Mouse (Mus musculus) left cerebral cortex, postnatal 4 days (tissue): Measurements from ENCODE around the gene Vmn1r171. TPM values are rescaled to one million over a fixed set of nuclear protein-coding genes. Genes with fewer than 3 reads are reported as not detected.
"Not testable (repeated sequence)": the region's sequence is repeated elsewhere in the genome, so short reads cannot be mapped to it uniquely, and the experiment has no call there.

Experiments used
- DNase-seq: peaks from one replicate; pipeline ENCODE4 v3.0.0-alpha.2; 2022
- intact Hi-C: fragments of 180-260 bp; cut with DNase I; formaldehyde crosslinking; loops from one replicate; pipeline ENCODE4 v1.15.1; 2025
- total RNA-seq, 2 experiments: library from RNA; stranded (reverse); gene quantifications; 2 replicates each; pipeline ENCODE4 v1.2.3; 2021

Vmn1r171 gene
- not detected for total RNA-seq

- no peak for DNase-seq
- intact Hi-C loops, result no loop called here
Observed at GRCm38 (mm10) chr7:23630422-23630821, at the start of gene Vmn1r171. TSS of gene Vmn1r171 (plus strand) at chr7:23630722.

- intact Hi-C loops, DNase-seq: not testable (repeated sequence)
Observed at GRCm38 (mm10) chr7:23605875-23606274, 24.6 kb upstream of the Vmn1r171 start, which contains the start of gene Vmn1r170. TSS of gene Vmn1r170 (plus strand) at chr7:23606175.

GRCm38 (mm10) chr7:23658016-23658415 is 27.5 kb downstream of the Vmn1r171 start, which contains the start of gene Vmn1r172:
TSS of gene Vmn1r172 (plus strand) at chr7:23658316.
- DNase-seq, result no peak
- intact Hi-C loops, result no loop called here

Other genes with a start within 250 kb of the Vmn1r171 start
- gene Nlrp5, start 244.8 kb upstream of the Vmn1r171 start, total RNA-seq, result under 1 TPM in 1 of 2 experiments, not detected in 1; 0.24 TPM
- gene Vmn1r167, start 123.5 kb upstream of the Vmn1r171 start, total RNA-seq, result not detected
- not detected for gene Vmn1r168, start 91.0 kb upstream of the Vmn1r171 start, total RNA-seq
- gene Vmn1r169, start 55.2 kb upstream of the Vmn1r171 start, total RNA-seq, result not detected
- not detected for gene Vmn1r170, start 24.5 kb upstream of the Vmn1r171 start, total RNA-seq
- gene Vmn1r172, start 27.6 kb downstream of the Vmn1r171 start, total RNA-seq, result not detected
- gene Vmn1r173, start 70.0 kb downstream of the Vmn1r171 start, total RNA-seq, result not detected
- gene Vmn1r174, start 121.5 kb downstream of the Vmn1r171 start, total RNA-seq, result not detected
- not detected for gene Vmn1r175, start 179.9 kb downstream of the Vmn1r171 start, total RNA-seq
- gene Vmn1r176, start 206.7 kb downstream of the Vmn1r171 start, total RNA-seq, result not detected
- not detected for gene Vmn1r177, start 235.7 kb downstream of the Vmn1r171 start, total RNA-seq